Mouse (Mus musculus) ovary, postnatal 10 days (tissue): Measurements from ENCODE around the gene Acsl1.
"Not testable (repeated sequence)": the region's sequence is repeated elsewhere in the genome, so short reads cannot be mapped to it uniquely, and the experiment has no call there.

Experiments used
- DNase-seq: peaks from one replicate; pipeline ENCODE4 v3.0.0; 2022; ENCODE audit warnings: low spot score

Acsl1 gene

GRCm38 (mm10) chr8:46566914-46567529 lies 96.2 kb downstream of the Acsl1 start:
- DNase-seq: no peak

- DNase-seq: no peak
Observed at GRCm38 (mm10) chr8:46567946-46568345, 97.1 kb downstream of the Acsl1 start.

DNA sequence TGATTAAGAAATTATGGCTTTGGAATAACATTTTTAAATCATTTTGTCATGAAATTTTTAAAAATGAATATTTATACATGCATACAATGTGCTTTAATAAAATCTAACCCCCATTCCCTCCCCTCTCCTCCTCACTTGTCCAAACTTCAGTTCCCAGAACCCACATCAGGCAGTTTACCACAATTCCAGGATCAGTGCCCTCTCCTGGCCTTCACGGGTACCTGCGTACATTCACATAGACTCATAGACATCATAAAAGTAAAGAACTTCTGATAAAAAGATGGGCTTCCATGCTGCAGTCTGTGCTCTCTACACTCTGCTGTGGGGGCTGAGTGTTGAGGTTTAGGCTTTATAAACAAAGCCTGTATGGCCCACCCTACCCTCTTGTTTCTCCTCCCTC lies 98.1 kb downstream of the Acsl1 start:
- DNase-seq: no peak

DNA sequence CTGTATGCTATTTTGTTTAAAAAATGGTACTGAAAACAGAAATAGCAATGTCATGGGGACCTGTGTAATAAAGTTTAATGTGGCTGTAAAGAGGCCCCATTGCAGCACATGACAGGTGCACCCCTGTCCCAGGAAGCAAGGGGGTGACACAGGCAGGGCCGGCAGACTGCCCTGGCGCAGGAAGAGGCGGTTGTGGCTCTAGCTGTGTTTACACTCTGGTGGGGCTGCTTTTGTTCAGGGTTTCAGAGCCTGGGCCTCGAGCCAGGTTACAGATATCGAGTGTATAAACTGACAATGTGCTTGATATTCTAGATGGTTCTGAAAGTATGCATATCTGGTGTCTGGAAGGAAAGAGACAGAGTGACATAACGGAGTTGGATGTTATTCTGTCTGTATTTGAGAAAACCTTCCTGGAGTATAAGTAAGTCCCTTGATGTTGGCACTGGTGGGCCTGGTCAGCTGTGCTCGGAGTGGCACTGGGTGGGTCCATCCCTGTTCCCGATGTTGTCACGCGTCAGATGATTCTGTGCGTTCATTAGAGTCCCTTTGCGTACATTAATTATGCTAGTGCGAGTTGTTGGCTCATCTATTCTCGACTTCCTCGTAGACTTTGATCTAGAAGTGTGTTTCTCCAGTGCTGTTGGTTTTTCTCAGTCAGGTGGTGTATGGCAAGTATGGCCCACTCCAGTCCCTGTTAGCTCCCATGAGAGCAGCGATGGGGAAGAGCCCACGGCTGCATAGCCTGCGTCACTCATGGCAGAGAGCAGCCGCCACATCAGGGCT lies 99.0 kb downstream of the Acsl1 start:
- no peak for DNase-seq

DNA sequence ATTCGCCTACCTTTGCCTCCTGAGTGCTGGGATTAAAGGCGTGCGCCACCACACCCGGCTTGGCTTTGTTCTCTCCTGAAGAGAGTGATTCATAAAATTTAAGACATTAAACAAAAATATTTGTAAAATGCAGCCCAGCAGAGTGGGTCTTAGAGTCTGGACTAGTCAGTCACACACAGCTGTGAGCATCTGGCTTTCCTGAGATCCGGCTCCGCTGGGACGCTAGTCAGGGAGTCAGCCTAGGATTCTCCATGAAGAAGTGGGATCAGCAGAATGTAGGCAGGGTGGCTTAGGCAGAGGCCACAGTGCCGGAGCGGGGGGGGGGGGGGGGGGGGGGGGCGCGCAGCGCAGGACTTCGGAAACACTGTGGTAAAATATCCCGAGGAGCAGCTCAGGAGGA lies 99.8 kb downstream of the Acsl1 start:
- no peak for DNase-seq

GRCm38 (mm10) chr8:46573446-46573845 lies 102.6 kb downstream of the Acsl1 start:
- no peak for DNase-seq

GRCm38 (mm10) chr8:46573964-46574363 lies 103.1 kb downstream of the Acsl1 start:
- DNase-seq: no peak

- no peak for DNase-seq
Observed at GRCm38 (mm10) chr8:46578794-46579193, 108.0 kb downstream of the Acsl1 start.

GRCm38 (mm10) chr8:46584328-46584727 lies 113.5 kb downstream of the Acsl1 start:
- not testable (repeated sequence) for DNase-seq

GRCm38 (mm10) chr8:46585576-46585975 lies 114.7 kb downstream of the Acsl1 start:
- no peak for DNase-seq
